Mouse (Mus musculus): ENCODE measurements around the gene Tspan32.

GRCm38 (mm10) chr7:143055499-143056186 lies 50.8 kb downstream of the Tspan32 start:
- TF ChIP-seq CTCF (IDR thresholded peaks at IDR 0.05; ENCODE audit: control insufficient read depth, insufficient read depth, low read length) (no peak), POLR2A (IDR thresholded peaks at IDR 0.05; ENCODE audit: borderline replicate concordance, control insufficient read depth, low read depth, low read length) (no peak)

Data from bone marrow, adult 2 months (tissue).